In genomic region chr10:80293325-80293724, GRCm38 (mm10) we compare ENCODE assay signal across 8 mouse cellular contexts. TPM values are rescaled to one million over a fixed set of nuclear protein-coding genes. Genes with fewer than 3 reads are reported as not detected.
DNase-seq lines count a peak whose midpoint lies in the region; ATAC-seq and TF ChIP-seq lines count a peak whose summit lies in the region.

No protein-coding gene starts in this region.

- H3K27ac ChIP-seq in heart, embryonic 12.5 days (ENCODE audit: poor library complexity, severe bottlenecking) = peak overlapping the region; percentile 82
- peak overlapping the region; percentile 49; the same call in 1 of the 2 replicates for H3K27ac ChIP-seq in embryonic fibroblast, embryonic 13.5 days (ENCODE audit: insufficient read depth, low read length)
- H3K27ac ChIP-seq in liver, embryonic 14.5 days = peak overlapping the region; percentile 79

- peaks cover 21% of the 10 kb centered on the region for H3K27me3 ChIP-seq in heart, embryonic 12.5 days (replicated peaks)
- H3K27me3 ChIP-seq in C2C12 (ENCODE audit: control insufficient read depth, insufficient read depth, insufficient read length) = peaks cover 7% of the 10 kb centered on the region
- H3K27me3 ChIP-seq in liver, embryonic 14.5 days (ENCODE audit: control insufficient read depth, insufficient read depth, low read length) = peaks cover 15% of the 10 kb centered on the region

- no peaks in the 10 kb centered on the region for H3K9me3 ChIP-seq in heart, embryonic 12.5 days (replicated peaks)
- no peaks in the 10 kb centered on the region for H3K9me3 ChIP-seq in liver, embryonic 14.5 days (ENCODE audit: control insufficient read depth, low read length)

- intact Hi-C loops in heart, postnatal 36 days (cut with DNase I) = no loop called here

- H3K4me3 ChIP-seq in heart, embryonic 12.5 days = peak overlapping the region; percentile 80
- peak overlapping the region; percentile 97 for H3K4me3 ChIP-seq in C2C12 (ENCODE audit: insufficient read depth, poor library complexity, severe bottlenecking)
- H3K4me3 ChIP-seq in embryonic fibroblast, embryonic 13.5 days (ENCODE audit: insufficient read depth, low read length) = peak overlapping the region; percentile 98
- H3K4me3 ChIP-seq in liver, embryonic 14.5 days (ENCODE audit: insufficient read depth in 1 of 2, low read depth in 2 of 2, low read length in 2 of 2) = peak overlapping the region; percentile 87 to 91

- peak; percentile 32 for TF ChIP-seq POLR2A in embryonic fibroblast, embryonic 13.5 days (IDR thresholded peaks at IDR 0.05; ENCODE audit: low read depth, low read length)

- peak overlapping the region; percentile 92 for H3K9ac ChIP-seq in heart, embryonic 12.5 days
- H3K9ac ChIP-seq in liver, embryonic 14.5 days (replicated peaks) = peak overlapping the region; percentile 99

- H3K79me3 ChIP-seq in C2C12 (ENCODE audit: low read depth) = peaks cover 17% of the 10 kb centered on the region

- TF ChIP-seq EP300 in liver, embryonic 14.5 days (IDR thresholded peaks at IDR 0.05; ENCODE audit: low read depth) = no peak

- peaks cover 31% of the 10 kb centered on the region for H3K79me2 ChIP-seq in C2C12 (ENCODE audit: control insufficient read depth, insufficient read depth)

- DNase-seq in heart, postnatal 36 days = no peak
- DNase-seq in liver, embryonic 14.5 days (ENCODE audit: low read depth in 3 of 3, low spot score in 3 of 3) = no peak
- no peak for DNase-seq in frontal cortex, adult 2 months (ENCODE audit: extremely low spot score in 1 of 2, low spot score in 1 of 2)
- DNase-seq in frontal cortex, postnatal 10 days (ENCODE audit: low spot score in 2 of 2) = no peak
- no peak for DNase-seq in spleen, postnatal 4 days (ENCODE audit: low spot score in 2 of 2)

- peaks cover 34% of the 10 kb centered on the region for H3K4me1 ChIP-seq in heart, embryonic 12.5 days (replicated peaks)
- H3K4me1 ChIP-seq in embryonic fibroblast, embryonic 13.5 days (ENCODE audit: control insufficient read depth, insufficient read depth, low read length) = no peaks in the 10 kb centered on the region; the same call in 1 of the 2 replicates
- H3K4me1 ChIP-seq in liver, embryonic 14.5 days (replicated peaks; ENCODE audit: control insufficient read depth in 2 of 2, insufficient read depth in 2 of 2, low read length in 1 of 2) = peaks cover 9 to 19% of the 10 kb centered on the region in 2 experiments

- H3ac ChIP-seq in C2C12 (ENCODE audit: control insufficient read depth, insufficient read length, low read depth) = peak overlapping the region; percentile 74

- H3K4me2 ChIP-seq in heart, embryonic 12.5 days = peak overlapping the region; percentile 99
- peak overlapping the region; percentile 84 for H3K4me2 ChIP-seq in liver, embryonic 14.5 days (ENCODE audit: low read depth)

- no peak for TF ChIP-seq CTCF in C2C12 (IDR thresholded peaks at IDR 0.05; ENCODE audit: control insufficient read depth, insufficient read depth, insufficient read length)
- no peak for TF ChIP-seq CTCF in embryonic fibroblast, embryonic 13.5 days (IDR thresholded peaks at IDR 0.05; ENCODE audit: borderline replicate concordance, insufficient read depth, low read length)
- TF ChIP-seq CTCF in liver, embryonic 14.5 days (IDR thresholded peaks at IDR 0.05; ENCODE audit: low read depth) = peak; percentile 30; the same call in 1 of the 2 replicates

- 33% methylated on average over 14 of the region's 14 CpGs for WGBS in heart, embryonic 12.5 days
- 9% methylated on average over 14 of the region's 14 CpGs for WGBS in liver, embryonic 14.5 days (ENCODE audit: insufficient replicate concordance)

- peaks cover 30% of the 10 kb centered on the region for H3K36me3 ChIP-seq in heart, embryonic 12.5 days
- H3K36me3 ChIP-seq in C2C12 (ENCODE audit: control insufficient read depth, insufficient read depth) = peaks cover 33% of the 10 kb centered on the region
- peaks cover 16% of the 10 kb centered on the region for H3K36me3 ChIP-seq in liver, embryonic 14.5 days (replicated peaks; ENCODE audit: control insufficient read depth, insufficient read depth, low read depth)

- ATAC-seq in heart, embryonic 12.5 days (ENCODE audit: insufficient number of reproducible peaks, low FRiP score) = no peak
- ATAC-seq in liver, embryonic 14.5 days (ENCODE audit: insufficient read depth) = no peak

TF ChIP-seq in C2C12, 6 proteins besides CTCF, POLR2A, EP300 and RAD21:
- TF ChIP-seq MAX (IDR thresholded peaks at IDR 0.05) = no peak

RNA-seq across cellular contexts. Expression of gene Rps15, which starts 1.1 kb away (rescaled TPM):
- polyA plus RNA-seq in heart, embryonic 12.5 days (2016; fragmentation: Nextera tagmentation; extraction: Ambion mirVana) = 577 and 591 TPM in 2 replicates
- total RNA-seq in heart, postnatal 36 days (2021) = 100 to 1,000 TPM; 748 to 777 TPM
- polyA plus RNA-seq in C2C12 (2012; fragmentation: generic; extraction: Trizol) = 5,397 TPM
- polyA plus RNA-seq in embryonic fibroblast, embryonic 13.5 days (2011; ENCODE audit: insufficient read length, low read depth, missing spikeins) = 2,340 and 2,493 TPM in 2 replicates
- polyA plus RNA-seq in liver, embryonic 14.5 days (2012; rRNA removed) = 2,043 and 2,097 TPM in 2 replicates
- polyA plus RNA-seq in liver, embryonic 14.5 days (2014; fragmentation: Nextera tagmentation; extraction: Ambion mirVana) = 805 and 809 TPM in 2 replicates
- polyA plus RNA-seq in frontal cortex, adult 2 months (2012; rRNA removed) = 2,217 and 2,507 TPM in 2 replicates

RNA-seq across cellular contexts. Expression of gene Apc2, which starts 2.5 kb away (rescaled TPM):
- 0.89 and 1.4 TPM in 2 replicates for polyA plus RNA-seq in heart, embryonic 12.5 days (2016; fragmentation: Nextera tagmentation; extraction: Ambion mirVana)
- total RNA-seq in heart, postnatal 36 days (2021) = 1 to 10 TPM; 2.1 to 3.7 TPM
- polyA plus RNA-seq in C2C12 (2012; fragmentation: generic; extraction: Trizol) = 0.20 TPM
- 2.5 and 3.7 TPM in 2 replicates for polyA plus RNA-seq in embryonic fibroblast, embryonic 13.5 days (2011; ENCODE audit: insufficient read length, low read depth, missing spikeins)
- 0.04 and 0.16 TPM in 2 replicates for polyA plus RNA-seq in liver, embryonic 14.5 days (2012; rRNA removed)
- polyA plus RNA-seq in liver, embryonic 14.5 days (2014; fragmentation: Nextera tagmentation; extraction: Ambion mirVana) = 0.04 TPM in 1 of 2 replicates, not detected in the other
- polyA plus RNA-seq in frontal cortex, adult 2 months (2012; rRNA removed) = 46.2 and 52.2 TPM in 2 replicates

RNA-seq across cellular contexts. Expression of gene 2310011J03Rik, which starts 27.0 kb away (rescaled TPM):
- polyA plus RNA-seq in heart, embryonic 12.5 days (2016; fragmentation: Nextera tagmentation; extraction: Ambion mirVana) = 32.7 and 32.8 TPM in 2 replicates
- 10 to 100 TPM; 13.8 to 15.1 TPM for total RNA-seq in heart, postnatal 36 days (2021)
- 62.6 TPM for polyA plus RNA-seq in C2C12 (2012; fragmentation: generic; extraction: Trizol)
- polyA plus RNA-seq in embryonic fibroblast, embryonic 13.5 days (2011; ENCODE audit: insufficient read length, low read depth, missing spikeins) = 16.4 and 18.6 TPM in 2 replicates
- 24.3 and 24.7 TPM in 2 replicates for polyA plus RNA-seq in liver, embryonic 14.5 days (2012; rRNA removed)
- polyA plus RNA-seq in liver, embryonic 14.5 days (2014; fragmentation: Nextera tagmentation; extraction: Ambion mirVana) = 29.4 and 29.5 TPM in 2 replicates
- 41.6 and 44.3 TPM in 2 replicates for polyA plus RNA-seq in frontal cortex, adult 2 months (2012; rRNA removed)

RNA-seq across cellular contexts. Expression of gene Dazap1, which starts 32.0 kb away (rescaled TPM):
- polyA plus RNA-seq in heart, embryonic 12.5 days (2016; fragmentation: Nextera tagmentation; extraction: Ambion mirVana) = 37.4 and 41.9 TPM in 2 replicates
- 10 to 100 TPM; 57.7 to 58.5 TPM for total RNA-seq in heart, postnatal 36 days (2021)
- polyA plus RNA-seq in C2C12 (2012; fragmentation: generic; extraction: Trizol) = 159 TPM
- polyA plus RNA-seq in embryonic fibroblast, embryonic 13.5 days (2011; ENCODE audit: insufficient read length, low read depth, missing spikeins) = 117 and 142 TPM in 2 replicates
- 54.8 and 75.9 TPM in 2 replicates for polyA plus RNA-seq in liver, embryonic 14.5 days (2012; rRNA removed)
- 20.4 and 22.7 TPM in 2 replicates for polyA plus RNA-seq in liver, embryonic 14.5 days (2014; fragmentation: Nextera tagmentation; extraction: Ambion mirVana)
- 76.6 and 86.3 TPM in 2 replicates for polyA plus RNA-seq in frontal cortex, adult 2 months (2012; rRNA removed)

RNA-seq across cellular contexts. Expression of gene Gamt, which starts 32.5 kb away (rescaled TPM):
- polyA plus RNA-seq in heart, embryonic 12.5 days (2016; fragmentation: Nextera tagmentation; extraction: Ambion mirVana) = 55.5 and 58.9 TPM in 2 replicates
- total RNA-seq in heart, postnatal 36 days (2021) = 10 to 100 TPM in 1 of 2 experiments, 1 to 10 TPM in 1; 8.9 to 12.0 TPM
- 48.3 TPM for polyA plus RNA-seq in C2C12 (2012; fragmentation: generic; extraction: Trizol)
- polyA plus RNA-seq in embryonic fibroblast, embryonic 13.5 days (2011; ENCODE audit: insufficient read length, low read depth, missing spikeins) = 19.9 and 21.9 TPM in 2 replicates
- polyA plus RNA-seq in liver, embryonic 14.5 days (2012; rRNA removed) = 36.5 and 41.4 TPM in 2 replicates
- polyA plus RNA-seq in liver, embryonic 14.5 days (2014; fragmentation: Nextera tagmentation; extraction: Ambion mirVana) = 64.9 and 67.9 TPM in 2 replicates
- polyA plus RNA-seq in frontal cortex, adult 2 months (2012; rRNA removed) = 29.1 and 31.9 TPM in 2 replicates

Comparison
In these comparisons a context has a peak if more than half of its experiments do, and no peak if none do; other contexts are left out.
1. RNA of gene Apc2, which starts 2.5 kb away (polyA plus RNA-seq): 46.2 to 52.2 TPM in frontal cortex, adult 2 months; 2.5 to 3.7 TPM in embryonic fibroblast, embryonic 13.5 days, 0.89 to 1.4 TPM in heart, embryonic 12.5 days, 0.20 TPM in C2C12 (single experiment) and 0.04 to 0.16 TPM in liver, embryonic 14.5 days; every median in the first group is over 10 times any median in the second.
2. Peak in every context shown above with its lines, with median percentiles within 50 percentile points of each other: H3K27ac ChIP-seq and H3K4me3 ChIP-seq.